Mouse (Mus musculus): ENCODE results near the gene Hat1. TPM values are rescaled to one million over a fixed set of nuclear protein-coding genes. Genes with fewer than 3 reads are reported as not detected.
A peak's percentile ranks its signal among the peaks of the same experiment; 100 is the strongest.

The Hat1 gene
- total RNA-seq, 2 experiments from 2014 or later: 29.6 to 32.9 TPM

GRCm38 (mm10) chr2:71374275-71375155, 14.2 kb upstream of the Hat1 start:
- intact Hi-C loops (cut with DNase I): no loop called here
- DNase-seq: no peak

- intact Hi-C loops (cut with DNase I): no loop called here
- no peak for DNase-seq
These were observed 12.3 kb upstream of the Hat1 start for GRCm38 (mm10) chr2:71376433-71376906.

GRCm38 (mm10) chr2:71377426-71377825, 11.3 kb upstream of the Hat1 start:
- no peak for DNase-seq
- intact Hi-C loops (cut with DNase I): no loop called here

- no peak for DNase-seq
- intact Hi-C loops (cut with DNase I): no loop called here
These were observed 6.8 kb upstream of the Hat1 start for GRCm38 (mm10) chr2:71381962-71382361.

GRCm38 (mm10) chr2:71383890-71384289, 4.9 kb upstream of the Hat1 start:
- no peak for DNase-seq
- intact Hi-C loops (cut with DNase I): no loop called here

GRCm38 (mm10) chr2:71387766-71388165, 992 bp upstream of the Hat1 start:
- intact Hi-C loops (cut with DNase I): no loop called here

GRCm38 (mm10) chr2:71389864-71390263, 1.1 kb downstream of the Hat1 start:
- DNase-seq: no peak
- intact Hi-C loops (cut with DNase I): loop anchor here (1.0 to 5.0 kb wide), 2 partner anchors 22 to 62 kb away; partner anchors contain the start of gene Metap1d

More at GRCm38 (mm10) chr2:71387766-71388165, 992 bp upstream of the Hat1 start:
- DNase-seq: no peak

GRCm38 (mm10) chr2:71405613-71406012, 16.9 kb downstream of the Hat1 start:
- DNase-seq: no peak
- intact Hi-C loops (cut with DNase I): no loop called here

GRCm38 (mm10) chr2:71418760-71419280, 30.1 kb downstream of the Hat1 start:
- intact Hi-C loops (cut with DNase I): no loop called here

GRCm38 (mm10) chr2:71419408-71419807, 30.6 kb downstream of the Hat1 start:
- intact Hi-C loops (cut with DNase I): no loop called here
- no peak for DNase-seq

More at GRCm38 (mm10) chr2:71418760-71419280, 30.1 kb downstream of the Hat1 start:
- no peak for DNase-seq

- intact Hi-C loops (cut with DNase I): no loop called here
- DNase-seq: no peak
These were observed 32.2 kb downstream of the Hat1 start for GRCm38 (mm10) chr2:71420895-71421425.

GRCm38 (mm10) chr2:71424545-71424944, 35.8 kb downstream of the Hat1 start:
- DNase-seq: peak in 1 of 2 experiments; percentile 3
- intact Hi-C loops (cut with DNase I): no loop called here

- no peak for DNase-seq
- intact Hi-C loops (cut with DNase I): no loop called here
These were observed 46.7 kb downstream of the Hat1 start for GRCm38 (mm10) chr2:71435440-71435839.

- DNase-seq: no peak
- intact Hi-C loops (cut with DNase I): no loop called here
These were observed 54.6 kb downstream of the Hat1 start for GRCm38 (mm10) chr2:71443376-71443775.

GRCm38 (mm10) chr2:71445536-71446196, 56.9 kb downstream of the Hat1 start:
- intact Hi-C loops (cut with DNase I): no loop called here
- no peak for DNase-seq

GRCm38 (mm10) chr2:71449604-71450003, 60.8 kb downstream of the Hat1 start:
- intact Hi-C loops (cut with DNase I): loop anchor here (5.0 to 10.0 kb wide), 4 partner anchors 57 to 365 kb away; partner anchors contain the start of genes Dlx1 and Dlx2
- no peak for DNase-seq

- intact Hi-C loops (cut with DNase I): loop anchor here (2.0 to 10.0 kb wide), 5 partner anchors 59 to 363 kb away; partner anchors contain the start of genes Dlx1, Dlx2 and Slc25a12
These were observed 63.0 kb downstream of the Hat1 start for GRCm38 (mm10) chr2:71451761-71452160.

GRCm38 (mm10) chr2:71453161-71453916, 64.6 kb downstream of the Hat1 start, which contains the start of gene Metap1d:
Metap1d (plus strand) TSS chr2:71453276.
- peak; percentile 89 to 90 for DNase-seq
- intact Hi-C loops (cut with DNase I): loop anchor here (2.0 to 10.0 kb wide), 5 partner anchors 61 to 361 kb away; partner anchors contain the start of genes Dlx1, Dlx2 and Slc25a12

More at GRCm38 (mm10) chr2:71451761-71452160, 63.0 kb downstream of the Hat1 start:
- DNase-seq: no peak

GRCm38 (mm10) chr2:71453917-71454260, 65.1 kb downstream of the Hat1 start:
- intact Hi-C loops (cut with DNase I): loop anchor here (2.0 to 10.0 kb wide), 5 partner anchors 62 to 361 kb away; partner anchors contain the start of genes Dlx1, Dlx2 and Slc25a12
- DNase-seq: no peak

- intact Hi-C loops (cut with DNase I): loop anchor here (10.0 kb wide), 1 partner anchor 356 kb away; no protein-coding TSS in a partner anchor
- DNase-seq: no peak
These were observed 69.9 kb downstream of the Hat1 start for GRCm38 (mm10) chr2:71458624-71459023.
